22 mouse cellular contexts compared by ENCODE assay signal in genomic region chr13:75590836-75591235, GRCm38 (mm10).
DNase-seq lines count a peak whose midpoint lies in the region; ATAC-seq and TF ChIP-seq lines count a peak whose summit lies in the region.
"Had no signal": no experiment of that assay in that cellular context is flagged by ENCODE, and none has a peak within 500 bp of the region (broad histone marks: within the 10 kb centered on the region; RNA-seq: fewer than 3 reads in every experiment).

No protein-coding gene starts in this region.

- H3K9me3 ChIP-seq in forebrain, embryonic 14.5 days (replicated peaks; ENCODE audit: control insufficient read depth, low read length): no peaks in the 10 kb centered on the region
- H3K9me3 ChIP-seq in forebrain, embryonic 12.5 days: no peaks in the 10 kb centered on the region
- H3K9me3 ChIP-seq in lung, embryonic 14.5 days (ENCODE audit: low read depth, low read length): no peaks in the 10 kb centered on the region
- H3K9me3 ChIP-seq in intestine, postnatal 0 days (ENCODE audit: control insufficient read depth): no peaks in the 10 kb centered on the region
- H3K9me3 ChIP-seq: embryonic facial prominence, embryonic 12.5 days; heart, embryonic 10.5 days; hindbrain, embryonic 12.5 days had no signal

- no peak for ATAC-seq in forebrain, embryonic 14.5 days
- no peak for ATAC-seq in forebrain, embryonic 12.5 days (ENCODE audit: low FRiP score)
- ATAC-seq in lung, embryonic 14.5 days (ENCODE audit: insufficient read depth): no peak
- ATAC-seq in intestine, postnatal 0 days: no peak
- ATAC-seq: forebrain, embryonic 16.5 days; hindbrain, embryonic 16.5 days; inflammation-experienced regulatory T-cells, adult 6 months had no signal

- no peak for TF ChIP-seq CTCF in lung, embryonic 14.5 days (IDR thresholded peaks at IDR 0.05; ENCODE audit: low read depth)
- TF ChIP-seq CTCF in lung, adult 2 months (IDR thresholded peaks at IDR 0.05; ENCODE audit: insufficient read depth, low read length): no peak
- TF ChIP-seq CTCF in intestine, postnatal 0 days (IDR thresholded peaks at IDR 0.05; ENCODE audit: low read depth): no peak

- no peak overlapping the region for H3K9ac ChIP-seq in forebrain, embryonic 14.5 days (ENCODE audit: low read length)
- no peak overlapping the region for H3K9ac ChIP-seq in forebrain, embryonic 12.5 days
- no peak overlapping the region for H3K9ac ChIP-seq in lung, embryonic 14.5 days
- no peak overlapping the region for H3K9ac ChIP-seq in intestine, postnatal 0 days (ENCODE audit: low read depth, low read length)
- H3K9ac ChIP-seq: embryonic facial prominence, embryonic 12.5 days; hindbrain, embryonic 12.5 days had no signal

- no peak for TF ChIP-seq POLR2A in lung, adult 2 months (IDR thresholded peaks at IDR 0.05; ENCODE audit: borderline replicate concordance, extremely low read depth, low read depth, low read length)

- H3K27ac ChIP-seq in forebrain, embryonic 14.5 days (ENCODE audit: low read depth, low read length): no peak overlapping the region
- no peak overlapping the region for H3K27ac ChIP-seq in forebrain, embryonic 12.5 days
- no peak overlapping the region for H3K27ac ChIP-seq in lung, embryonic 14.5 days (ENCODE audit: low read depth)
- no peak overlapping the region for H3K27ac ChIP-seq in intestine, postnatal 0 days (ENCODE audit: low read depth, low read length)
- H3K27ac ChIP-seq: embryonic facial prominence, embryonic 12.5 days; heart, embryonic 10.5 days; hindbrain, embryonic 12.5 days had no signal

- no peaks in the 10 kb centered on the region for H3K4me1 ChIP-seq in forebrain, embryonic 14.5 days (ENCODE audit: control insufficient read depth, insufficient read depth, low read length)
- H3K4me1 ChIP-seq in forebrain, embryonic 12.5 days: no peaks in the 10 kb centered on the region
- no peaks in the 10 kb centered on the region for H3K4me1 ChIP-seq in lung, embryonic 14.5 days (ENCODE audit: insufficient read depth)
- H3K4me1 ChIP-seq in lung, adult 2 months (ENCODE audit: control insufficient read depth, insufficient read depth, low read length): no peaks in the 10 kb centered on the region
- H3K4me1 ChIP-seq in intestine, postnatal 0 days (replicated peaks; ENCODE audit: control insufficient read depth, insufficient read depth, low read length): no peaks in the 10 kb centered on the region
- H3K4me1 ChIP-seq: embryonic facial prominence, embryonic 12.5 days; heart, embryonic 10.5 days; hindbrain, embryonic 12.5 days had no signal

- H3K36me3 ChIP-seq in forebrain, embryonic 14.5 days (ENCODE audit: control insufficient read depth, insufficient read depth, low read length): no peaks in the 10 kb centered on the region
- no peaks in the 10 kb centered on the region for H3K36me3 ChIP-seq in forebrain, embryonic 12.5 days (replicated peaks)
- H3K36me3 ChIP-seq in lung, embryonic 14.5 days (ENCODE audit: insufficient read depth): no peaks in the 10 kb centered on the region
- H3K36me3 ChIP-seq in intestine, postnatal 0 days (ENCODE audit: control insufficient read depth, insufficient read depth): no peaks in the 10 kb centered on the region
- H3K36me3 ChIP-seq: embryonic facial prominence, embryonic 12.5 days; heart, embryonic 10.5 days; hindbrain, embryonic 12.5 days had no signal

- H3K4me2 ChIP-seq in forebrain, embryonic 14.5 days (ENCODE audit: low read length): no peak overlapping the region
- no peak overlapping the region for H3K4me2 ChIP-seq in forebrain, embryonic 12.5 days
- H3K4me2 ChIP-seq in lung, embryonic 14.5 days: no peak overlapping the region
- H3K4me2 ChIP-seq in intestine, postnatal 0 days (replicated peaks; ENCODE audit: low read depth): no peak overlapping the region
- H3K4me2 ChIP-seq: embryonic facial prominence, embryonic 12.5 days; hindbrain, embryonic 12.5 days had no signal

- peak; percentile 3 for DNase-seq in forebrain, embryonic 14.5 days (ENCODE audit: low spot score)
- peak; percentile 5 for DNase-seq in lung, embryonic 14.5 days
- DNase-seq in lung, adult 2 months: no peak
- peak; percentile 16 for DNase-seq in gonadal fat pad, adult 2 months (ENCODE audit: low read depth)
- DNase-seq: adrenal gland, postnatal 10 days; cerebellum, adult 18-20 months; cerebellum, postnatal 14 days; embryo, embryonic 11 days; gastrocnemius, postnatal 36 days; heart, adult 18-20 months; heart, postnatal 10 days; heart, postnatal 4 days; kidney, adult 11 months had no signal

- WGBS in forebrain, embryonic 14.5 days: 77% methylated on average over 2 of the region's 2 CpGs
- WGBS in forebrain, embryonic 12.5 days: 86% methylated on average over 2 of the region's 2 CpGs
- WGBS in lung, embryonic 14.5 days: 52% methylated on average over 2 of the region's 2 CpGs
- 42% methylated on average over 2 of the region's 2 CpGs for WGBS in lung, adult 2 months
- 64% methylated on average over 2 of the region's 2 CpGs for WGBS in intestine, postnatal 0 days

- H3K4me3 ChIP-seq in forebrain, embryonic 14.5 days (ENCODE audit: low read depth, low read length): no peak overlapping the region
- no peak overlapping the region for H3K4me3 ChIP-seq in forebrain, embryonic 12.5 days (replicated peaks)
- H3K4me3 ChIP-seq in lung, embryonic 14.5 days (ENCODE audit: low read depth, low read length): no peak overlapping the region
- no peak overlapping the region for H3K4me3 ChIP-seq in lung, adult 2 months (replicated peaks; ENCODE audit: extremely low read depth, low read depth, low read length)
- H3K4me3 ChIP-seq in intestine, postnatal 0 days (ENCODE audit: low read depth, low read length): no peak overlapping the region
- H3K4me3 ChIP-seq: embryonic facial prominence, embryonic 12.5 days; heart, embryonic 10.5 days; hindbrain, embryonic 12.5 days had no signal

- no peaks in the 10 kb centered on the region for H3K27me3 ChIP-seq in forebrain, embryonic 14.5 days (replicated peaks; ENCODE audit: control insufficient read depth, insufficient read depth, low read length)
- no peaks in the 10 kb centered on the region for H3K27me3 ChIP-seq in forebrain, embryonic 12.5 days
- H3K27me3 ChIP-seq in lung, embryonic 14.5 days (ENCODE audit: insufficient read depth, low read length): no peaks in the 10 kb centered on the region
- no peaks in the 10 kb centered on the region for H3K27me3 ChIP-seq in intestine, postnatal 0 days (replicated peaks; ENCODE audit: control insufficient read depth, insufficient read depth, low read length)
- H3K27me3 ChIP-seq: CH12.LX; embryonic facial prominence, embryonic 12.5 days; hindbrain, embryonic 12.5 days had no signal
